Mouse (Mus musculus): ENCODE results near the gene Pnn. TPM values are rescaled to one million over a fixed set of nuclear protein-coding genes. Genes with fewer than 3 reads are reported as not detected.
"Not testable (repeated sequence)": the region's sequence is repeated elsewhere in the genome, so short reads cannot be mapped to it uniquely, and the experiment has no call there.

Pnn gene
- total RNA-seq (2021) = 10 to 100 TPM; 24.4 to 26.9 TPM
- long read RNA-seq, experiment 1, transcript Pnn-201 (9 exons, 3,485 nt) = major isoform, 30 of 33 reads
- long read RNA-seq, experiment 1, partial matches to known transcripts = 2 of 33 reads
- long read RNA-seq, experiment 1, other reads (novel, unspliced or antisense) = 1 of 33 reads
- long read RNA-seq, experiment 2, transcript Pnn-201 (9 exons, 3,485 nt) = major isoform, 16 of 19 reads
- long read RNA-seq, experiment 2, partial matches to known transcripts = 0 of 19 reads
- long read RNA-seq, experiment 2, other reads (novel, unspliced or antisense) = 3 of 19 reads

DNA sequence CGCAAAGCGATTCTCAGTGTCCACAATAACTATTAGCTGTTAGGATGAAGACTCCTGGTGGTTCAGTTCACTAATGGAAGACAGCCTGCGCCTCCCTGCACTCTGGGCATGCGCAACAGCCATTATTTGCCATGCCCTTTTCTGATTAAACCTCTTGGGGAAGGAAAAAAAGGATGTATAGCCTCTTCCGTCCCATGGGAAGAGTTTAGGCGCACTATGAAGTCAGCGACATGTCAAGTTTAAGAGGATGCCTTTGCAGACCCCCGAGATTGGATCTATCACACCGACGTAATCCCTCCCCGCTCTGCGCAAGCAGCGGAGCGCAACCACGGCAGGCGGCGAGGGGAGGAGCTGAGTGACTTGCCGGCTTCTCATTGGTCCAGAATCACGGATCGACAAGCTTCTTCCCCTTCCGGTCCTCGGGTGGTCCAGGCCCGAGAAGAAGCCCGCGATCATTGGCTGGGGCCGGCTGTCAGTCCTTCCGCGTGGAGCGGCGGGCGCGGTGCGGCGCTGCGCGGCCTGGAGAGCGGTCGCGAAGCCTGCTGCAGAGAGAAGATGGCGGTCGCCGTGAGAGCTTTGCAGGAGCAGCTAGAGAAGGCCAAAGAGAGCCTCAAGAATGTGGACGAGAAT, at the start of gene Pnn:
Gene Pnn (plus strand): TSS at position 437 of the 630 bp plus-strand sequence.
- peak; percentile 97 to 99 for DNase-seq

DNA sequence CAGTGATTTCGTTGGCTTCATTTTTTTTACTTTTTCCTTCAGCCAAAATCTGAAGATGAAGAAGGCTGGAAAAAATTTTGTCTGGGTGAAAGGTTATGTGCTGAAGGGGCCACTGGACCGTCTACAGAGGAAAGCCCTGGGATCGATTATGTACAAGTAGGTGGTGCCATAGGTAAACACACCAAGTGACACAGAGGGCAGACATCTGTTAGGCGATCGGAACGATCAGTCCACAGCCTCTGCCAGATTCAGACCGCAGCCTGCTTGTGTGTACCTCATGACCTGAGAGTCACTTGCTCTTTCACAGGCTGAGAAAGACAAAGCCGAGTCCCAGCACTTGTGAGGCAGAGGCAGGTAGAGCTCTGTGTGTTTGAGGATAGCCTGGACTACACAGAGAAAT, 48.7 kb upstream of the Pnn start:
- DNase-seq = no peak

GRCm38 (mm10) chr12:59019891-59020290, 46.8 kb upstream of the Pnn start:
- DNase-seq = no peak

DNA sequence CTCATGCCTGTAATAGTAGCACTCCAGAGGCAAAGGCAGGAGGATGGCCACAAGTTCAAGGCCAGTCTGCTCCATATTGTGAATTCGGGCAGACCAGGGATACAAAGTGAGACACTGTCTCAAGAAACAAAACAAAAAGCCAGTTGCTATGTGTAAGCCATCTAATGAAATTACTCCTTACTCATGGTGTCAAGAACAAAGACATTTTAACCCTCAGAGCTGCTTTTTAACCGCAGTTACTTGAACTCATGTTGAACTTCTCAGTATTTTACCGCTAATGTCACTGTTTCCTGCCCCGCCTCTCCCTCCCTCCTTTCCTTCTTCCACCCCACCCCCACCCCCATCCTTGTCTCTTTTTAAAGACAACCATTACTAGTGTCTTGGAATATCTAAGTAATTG, 45.4 kb upstream of the Pnn start:
- no peak for DNase-seq

GRCm38 (mm10) chr12:59032101-59032500, 34.6 kb upstream of the Pnn start:
- DNase-seq = no peak

DNA sequence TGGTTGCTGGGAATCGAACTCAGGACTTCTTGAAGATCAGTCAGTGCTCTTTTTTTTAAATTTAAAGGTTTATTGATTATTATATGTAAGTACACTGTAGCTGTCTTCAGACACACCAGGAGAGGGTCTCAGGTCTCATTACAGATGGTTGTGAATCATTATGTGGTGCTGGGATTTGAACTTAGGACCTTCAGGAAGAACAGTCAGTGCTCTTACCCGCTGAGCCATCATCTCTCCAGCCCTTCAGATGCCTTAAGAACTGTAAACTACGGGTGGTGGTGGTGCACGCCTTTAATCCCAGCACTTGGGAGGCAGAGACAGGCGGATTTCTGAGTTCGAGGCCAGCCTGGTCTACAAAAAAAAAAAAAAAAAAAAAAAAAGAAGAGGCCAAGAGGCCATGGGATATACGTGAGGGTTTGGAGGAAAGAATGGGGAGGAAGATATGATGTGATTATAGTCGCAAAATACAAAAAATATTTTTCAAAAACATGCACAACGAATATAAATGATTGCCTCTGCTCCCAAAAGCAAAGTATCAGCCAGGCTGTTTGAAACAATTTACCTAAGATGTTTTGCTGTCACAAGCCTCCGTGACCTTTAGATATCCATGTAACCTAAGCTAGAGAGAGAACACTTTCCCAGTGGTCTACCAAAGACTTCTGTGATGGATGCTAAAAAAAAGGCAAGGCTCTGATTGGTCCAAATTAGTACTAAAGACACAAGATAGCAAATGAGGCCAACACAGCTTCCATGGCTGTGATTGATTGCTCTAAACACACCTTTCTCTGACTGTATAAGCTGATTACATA, 27.3 kb upstream of the Pnn start:
- no peak for DNase-seq

DNA sequence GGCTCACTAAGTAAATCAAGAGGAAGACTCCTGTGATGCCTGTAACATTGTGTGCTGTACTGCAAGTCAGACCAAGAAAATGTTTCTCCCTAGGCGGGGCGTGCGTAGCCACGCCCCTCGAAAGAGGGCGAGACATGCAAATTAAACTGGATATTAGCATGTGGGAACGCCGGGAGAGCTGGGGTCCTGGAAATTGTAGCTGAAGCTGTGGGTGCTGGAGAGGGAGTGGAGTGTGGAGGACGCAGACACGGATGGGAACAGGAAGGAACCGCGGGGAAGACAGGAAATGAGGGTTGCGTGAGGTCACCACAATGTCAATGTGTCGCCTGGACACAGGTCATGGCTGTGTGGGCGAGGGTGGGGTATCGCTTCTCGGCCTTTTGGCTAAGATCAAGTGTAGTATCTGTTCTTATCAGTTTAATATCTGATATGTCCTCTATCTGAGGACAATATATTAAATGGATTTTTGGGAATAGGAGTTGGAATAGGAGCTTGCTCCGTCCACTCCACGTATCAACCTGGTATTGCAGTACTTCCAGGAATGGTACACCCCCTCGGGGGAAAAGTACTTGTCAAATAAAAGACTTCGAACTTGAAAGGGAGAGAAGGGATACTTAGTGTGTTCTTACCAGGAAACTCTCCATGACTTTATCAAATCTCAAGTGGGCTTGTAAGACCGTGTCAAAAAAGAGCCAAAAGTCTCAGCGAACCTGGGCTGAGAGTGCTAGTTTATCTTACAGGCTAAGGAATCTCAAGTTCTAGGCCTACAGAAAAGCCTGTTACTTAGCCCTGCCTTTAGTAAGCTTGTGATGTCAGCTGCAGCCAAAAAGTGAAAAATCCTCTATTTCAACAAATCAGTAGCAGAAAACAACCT, 26.5 kb upstream of the Pnn start:
- DNase-seq = peak; percentile 25 to 31

DNA sequence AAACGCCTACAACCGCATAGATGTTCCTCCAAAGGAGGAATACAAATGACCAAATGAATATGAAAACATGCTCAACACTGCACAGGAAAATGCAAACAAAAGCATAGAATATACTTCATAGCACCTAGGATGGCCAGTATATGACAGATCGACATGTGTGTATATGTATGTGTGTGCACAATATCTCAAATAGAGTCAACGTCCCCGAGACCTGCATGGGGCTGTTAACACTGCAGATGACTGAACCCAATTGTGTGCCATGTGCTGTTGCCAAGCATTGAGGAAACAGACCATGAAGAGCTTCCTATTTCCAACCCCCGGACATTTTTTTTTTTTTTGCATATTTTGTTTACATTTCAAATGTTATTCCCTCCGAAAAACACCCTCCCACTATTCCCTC, 25.8 kb upstream of the Pnn start:
- no peak for DNase-seq

GRCm38 (mm10) chr12:59052470-59052869, 14.2 kb upstream of the Pnn start:
- DNase-seq = no peak

DNA sequence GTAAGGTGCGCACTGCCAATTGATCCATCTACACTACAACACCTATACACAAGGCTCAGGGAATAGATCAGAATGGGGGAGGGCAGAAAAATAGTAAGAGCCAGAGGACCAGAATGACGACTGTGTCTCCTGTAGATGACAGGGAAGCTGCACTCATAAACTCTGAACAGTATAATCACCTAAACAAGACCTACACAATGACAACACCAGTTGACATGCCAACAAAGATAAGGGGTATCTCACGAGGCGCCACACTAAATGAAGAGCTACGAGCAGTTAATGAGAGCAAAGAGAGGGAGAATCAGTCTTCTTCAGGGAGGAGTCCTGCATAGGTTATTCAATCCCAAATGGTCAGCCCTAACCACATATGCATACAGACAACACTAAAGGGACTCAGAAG, 13.5 kb upstream of the Pnn start:
- no peak for DNase-seq

GRCm38 (mm10) chr12:59053976-59054375, 12.7 kb upstream of the Pnn start:
- DNase-seq = no peak

DNA sequence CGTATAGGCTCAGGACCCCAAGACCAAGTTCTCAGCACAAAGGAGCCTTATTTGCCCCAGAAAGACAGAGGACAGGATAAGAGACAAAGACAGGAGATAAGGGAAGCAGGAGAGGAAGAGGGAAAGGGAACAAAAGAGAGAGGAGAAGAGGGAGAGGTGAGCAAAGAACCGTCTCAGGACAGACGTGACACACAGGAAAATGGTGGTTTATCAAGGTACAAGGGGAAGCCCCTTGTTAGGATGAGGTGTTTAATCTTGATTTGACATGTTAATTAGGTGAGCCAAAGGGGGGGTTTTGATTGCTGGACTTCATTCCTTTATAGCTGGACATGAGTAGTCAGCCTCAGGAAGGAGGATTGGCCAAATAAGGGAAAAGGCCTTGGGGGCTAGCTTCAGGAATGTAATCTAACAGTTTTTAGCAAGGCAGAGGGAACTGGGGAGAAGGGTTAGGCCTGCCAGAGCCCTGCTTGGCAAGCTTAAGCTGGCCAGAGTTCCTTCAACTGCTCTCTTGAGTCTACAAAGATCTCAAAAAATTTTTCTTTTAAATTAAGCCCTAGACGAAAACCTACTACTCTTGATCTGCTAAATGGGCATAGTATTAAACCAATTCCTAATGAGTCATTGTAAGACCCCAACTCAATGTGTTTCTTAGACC, 11.4 kb upstream of the Pnn start:
- DNase-seq = no peak

DNA sequence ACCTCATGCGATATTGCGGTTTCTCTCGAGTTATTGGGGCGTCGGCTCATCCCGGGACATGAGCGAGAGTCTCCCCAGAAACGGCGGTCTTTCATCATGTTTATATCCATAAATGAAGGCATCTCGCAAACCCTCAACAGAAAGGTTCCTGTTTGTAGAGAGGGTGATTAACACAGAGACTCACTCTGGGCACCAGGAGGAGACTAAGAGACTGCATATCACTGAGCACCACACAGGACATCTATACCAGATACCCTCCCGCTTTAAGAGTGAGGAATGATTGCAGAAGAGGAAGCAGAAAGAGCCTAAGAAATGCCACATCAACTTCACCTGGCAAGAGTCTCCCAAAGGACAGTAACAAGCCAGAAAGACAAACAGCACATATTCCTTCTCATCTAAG, 10.5 kb upstream of the Pnn start:
- no peak for DNase-seq

DNA sequence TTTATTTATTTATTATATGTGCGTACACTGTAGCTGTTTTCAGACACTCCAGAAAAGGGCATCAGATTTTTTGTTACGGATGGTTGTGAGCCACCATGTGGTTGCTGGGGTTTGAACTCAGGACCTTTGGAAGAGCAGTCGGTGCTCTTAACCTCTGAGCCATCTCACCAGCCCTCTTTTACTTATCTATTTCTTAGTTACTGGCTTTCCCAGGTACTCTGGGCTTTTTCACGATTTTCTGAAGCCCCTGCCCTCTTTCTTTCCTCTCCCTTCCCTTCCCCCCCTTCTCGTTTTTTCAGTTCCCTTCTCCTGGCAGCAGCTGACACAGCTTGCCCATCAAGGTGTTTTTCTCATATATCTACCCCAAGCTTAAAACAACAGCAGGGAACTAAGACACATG, 8.4 kb upstream of the Pnn start:
- not testable (repeated sequence) for DNase-seq

GRCm38 (mm10) chr12:59060322-59060721, 6.4 kb upstream of the Pnn start:
- no peak for DNase-seq

DNA sequence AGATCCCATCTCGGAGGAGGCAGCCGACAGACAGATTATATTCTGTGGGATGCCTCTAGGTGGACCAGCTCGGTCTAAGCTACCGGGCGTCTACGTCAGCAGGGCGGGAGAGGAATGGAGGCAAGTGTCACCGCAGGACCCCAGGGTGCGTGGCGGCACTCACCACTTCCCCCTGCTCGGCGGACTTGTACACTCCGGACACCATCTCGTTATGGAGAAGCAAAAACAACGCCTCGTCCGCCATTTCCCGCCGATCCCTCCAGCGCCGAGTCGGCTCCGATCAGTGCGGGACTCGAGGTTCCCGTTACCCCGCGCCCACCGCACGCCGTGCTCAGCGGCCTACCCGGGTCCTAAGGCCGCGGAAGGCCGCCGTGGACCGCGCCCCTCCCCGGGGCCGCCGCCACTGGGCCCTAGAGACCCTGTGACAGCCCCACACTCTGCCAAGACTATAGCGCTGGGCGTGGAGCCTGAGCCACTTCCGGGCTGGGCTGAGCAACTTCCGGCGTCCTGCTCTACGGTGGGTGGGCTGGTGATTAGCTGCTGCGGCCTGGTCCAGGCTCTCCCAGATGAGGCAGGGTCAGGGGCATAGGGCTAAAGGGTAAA, 5.6 kb upstream of the Pnn start, which contains the start of gene Trappc6b:
Gene Trappc6b (minus strand): TSS at position 480 of the 603 bp plus-strand sequence.
- DNase-seq = peak; percentile 86 to 88

- DNase-seq = no peak
Observed at GRCm38 (mm10) chr12:59064837-59065236, 1.8 kb upstream of the Pnn start.

GRCm38 (mm10) chr12:59065776-59066175, 908 bp upstream of the Pnn start:
- no peak for DNase-seq

DNA sequence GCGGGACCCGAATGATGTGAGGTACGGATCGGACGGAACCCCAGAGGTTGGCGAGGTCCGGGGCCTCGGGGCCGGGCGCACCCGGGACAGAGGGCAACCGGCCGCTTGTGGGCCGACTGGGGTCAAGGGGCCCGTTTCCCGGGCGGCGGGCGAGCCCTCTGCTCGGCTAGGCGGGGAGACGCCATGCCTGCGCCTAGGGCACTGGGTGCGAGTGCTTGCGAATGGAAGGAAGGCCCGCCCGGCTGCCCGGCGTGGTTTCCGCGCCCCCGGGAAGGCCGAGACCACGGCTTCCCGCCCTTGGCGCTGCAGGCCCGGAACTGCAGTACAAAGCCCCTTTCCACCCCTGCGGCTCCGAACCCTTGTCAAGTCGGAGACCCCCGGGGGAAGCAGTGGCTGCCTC, 411 bp downstream of the Pnn start:
- no peak for DNase-seq

GRCm38 (mm10) chr12:59068791-59069190, 2.1 kb downstream of the Pnn start:
- DNase-seq = no peak

- no peak for DNase-seq
Observed at GRCm38 (mm10) chr12:59072286-59072685, 5.6 kb downstream of the Pnn start.
